Mouse (Mus musculus): Measurements from ENCODE around the gene Hadh.

The Hadh gene

DNA sequence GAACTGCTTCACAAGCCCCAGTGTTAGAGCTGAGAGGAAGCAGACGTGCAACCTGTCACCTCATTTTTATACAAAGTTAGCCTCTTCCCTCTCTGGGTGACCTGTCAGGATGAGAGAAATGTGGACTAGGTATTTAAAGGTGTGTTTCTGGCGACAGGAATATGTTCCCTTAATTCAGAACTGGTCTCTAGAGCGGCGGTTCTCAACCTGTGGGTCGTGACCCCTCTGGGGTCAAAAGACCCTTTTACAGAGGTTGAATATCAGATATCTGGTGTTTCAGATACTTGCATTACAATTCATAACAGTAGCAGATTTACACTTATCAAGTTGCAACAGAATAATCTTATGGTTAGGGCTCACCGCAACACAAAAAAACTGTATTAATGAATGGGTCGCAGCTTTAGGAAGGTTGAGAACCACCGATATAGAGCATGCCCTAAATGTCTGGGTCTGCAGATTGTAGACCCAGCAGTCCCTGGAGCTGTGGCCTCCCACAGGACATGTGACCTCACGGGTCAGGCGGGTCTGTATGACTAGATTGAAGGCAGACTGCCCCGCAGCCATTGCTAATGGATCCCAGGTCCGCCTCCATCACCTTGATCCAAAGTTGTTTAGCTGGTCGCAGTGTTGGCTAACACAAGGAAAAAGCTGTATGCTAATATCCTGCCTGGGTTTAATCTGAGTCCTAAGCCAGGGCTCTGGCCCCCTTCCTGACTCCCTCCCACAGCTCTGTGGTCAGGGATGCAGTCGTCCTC lies 53.1 kb downstream of the Hadh start:
- DNase-seq (ENCODE audit: low spot score in 2 of 2) = no peak

DNA sequence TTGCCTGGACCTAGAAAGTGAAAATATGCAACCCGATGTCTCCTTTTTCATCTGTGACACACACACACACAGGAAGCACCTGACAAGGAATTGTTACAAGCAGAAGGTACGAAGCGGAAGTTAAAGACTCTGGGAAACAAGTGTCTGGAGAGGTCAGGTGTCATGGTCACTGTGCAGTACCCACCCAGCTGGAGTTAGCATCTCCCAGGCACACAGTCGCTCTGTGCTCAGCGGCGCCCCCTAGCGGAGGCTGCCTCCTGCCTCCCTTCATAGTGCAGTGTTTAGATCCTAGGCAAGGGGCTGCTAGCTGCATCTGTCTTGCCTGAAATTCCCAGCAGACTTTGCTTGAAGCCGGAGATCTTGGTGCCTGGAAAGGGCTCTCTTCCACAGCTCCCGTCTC lies 57.1 kb downstream of the Hadh start:
- peak in 1 of 2 experiments; percentile 17 for DNase-seq (ENCODE audit: low spot score in 2 of 2)

DNA sequence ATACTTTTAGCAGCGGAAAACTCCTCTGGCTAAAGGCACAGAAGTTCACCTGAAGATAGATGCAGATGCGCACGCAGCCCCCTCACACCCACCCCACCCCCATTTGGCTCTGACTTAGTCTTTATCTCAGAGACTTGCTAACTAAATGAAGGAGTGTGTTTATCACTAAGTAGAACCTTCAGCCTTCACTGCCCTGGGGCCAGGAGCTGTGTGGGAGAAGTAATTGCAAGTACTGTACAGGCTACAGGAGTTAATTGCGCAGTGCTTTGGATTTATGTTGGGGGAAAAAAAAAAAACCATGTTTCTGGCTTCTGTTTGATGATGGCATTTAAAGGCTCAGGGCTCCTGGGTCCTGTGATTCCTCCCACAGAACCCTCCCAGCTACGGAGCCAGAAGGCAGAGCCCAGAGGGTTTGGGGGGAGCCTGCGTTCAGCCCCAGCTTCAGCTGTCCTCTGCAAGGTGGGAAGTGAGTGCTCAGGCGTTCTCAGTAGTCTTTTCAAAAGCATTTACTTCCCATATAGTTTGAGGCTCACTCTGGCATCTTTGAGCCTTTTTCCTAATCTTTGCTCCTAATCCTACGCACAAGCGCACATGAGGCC lies 57.7 kb downstream of the Hadh start:
- DNase-seq (ENCODE audit: low spot score in 2 of 2) = no peak

DNA sequence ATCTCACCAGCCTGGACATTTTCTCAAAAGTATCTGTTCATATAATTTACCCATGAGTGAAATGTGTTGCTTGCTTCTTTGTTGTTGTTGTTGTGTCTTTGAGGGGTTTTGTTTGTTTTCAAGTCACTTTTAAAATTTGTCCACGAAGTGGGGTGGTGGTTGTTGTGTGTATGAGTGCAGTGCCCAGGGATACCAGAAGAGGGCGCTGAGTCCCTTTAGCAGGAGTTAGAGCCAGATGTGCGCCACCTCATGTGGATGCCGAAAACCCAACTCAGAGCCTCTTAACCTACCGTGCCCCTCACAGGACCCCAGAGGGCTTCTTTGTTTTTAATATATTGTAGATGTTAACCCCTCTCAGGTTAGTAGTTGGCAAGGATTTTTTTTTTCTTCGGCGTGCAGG lies 59.7 kb downstream of the Hadh start:
- DNase-seq (ENCODE audit: low spot score in 2 of 2) = no peak

DNA sequence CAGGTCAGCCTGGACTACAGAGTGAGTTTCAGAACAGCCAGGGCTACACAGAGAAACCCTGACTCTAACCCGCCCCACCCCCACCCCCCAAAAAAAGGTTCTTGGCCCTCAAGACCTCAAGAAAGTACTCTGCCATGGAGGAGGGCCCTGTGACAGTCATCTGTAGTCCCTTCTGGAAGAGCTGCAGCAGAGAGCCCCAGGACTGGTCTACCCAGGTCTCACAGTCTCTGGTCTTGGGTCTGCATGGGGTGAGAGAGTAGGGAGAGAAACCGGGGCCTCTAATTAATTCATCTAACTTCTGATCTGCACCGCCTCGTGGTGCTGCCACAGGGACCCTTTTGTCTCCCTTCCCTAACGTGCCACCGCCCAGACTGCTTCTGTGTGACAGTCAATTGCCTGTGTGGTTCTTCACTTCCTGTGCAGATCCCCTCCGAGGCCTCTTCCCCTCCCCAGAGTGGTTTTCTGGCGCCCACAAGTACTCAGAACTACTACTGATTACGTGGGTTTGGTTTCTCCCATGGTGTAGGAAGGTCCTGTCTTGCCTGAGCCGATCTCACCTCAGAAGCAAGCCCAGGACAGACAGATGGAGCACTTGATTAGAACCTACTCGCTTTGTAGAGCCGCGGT lies 63.5 kb downstream of the Hadh start:
- DNase-seq (ENCODE audit: low spot score in 2 of 2) = no peak

DNA sequence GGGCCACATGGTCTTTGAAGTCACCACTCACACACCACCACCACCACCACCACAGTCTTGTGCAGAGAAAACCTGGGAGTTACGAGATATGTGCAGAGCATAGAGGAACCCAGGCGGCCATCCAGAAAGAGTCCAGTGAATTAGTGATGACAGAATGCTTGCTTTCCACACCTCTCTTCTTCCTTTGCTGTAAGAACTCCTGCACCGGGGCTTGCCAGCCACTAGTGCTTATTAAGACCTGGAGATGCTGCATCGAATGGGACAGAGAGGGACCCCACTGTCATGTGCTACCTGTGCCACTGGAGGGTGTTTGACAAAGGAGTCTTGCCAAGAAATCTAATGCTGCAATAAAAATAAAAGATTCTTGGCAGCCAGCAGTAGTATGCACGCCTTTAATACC lies 64.1 kb downstream of the Hadh start:
- DNase-seq (ENCODE audit: low spot score in 2 of 2) = no peak

DNA sequence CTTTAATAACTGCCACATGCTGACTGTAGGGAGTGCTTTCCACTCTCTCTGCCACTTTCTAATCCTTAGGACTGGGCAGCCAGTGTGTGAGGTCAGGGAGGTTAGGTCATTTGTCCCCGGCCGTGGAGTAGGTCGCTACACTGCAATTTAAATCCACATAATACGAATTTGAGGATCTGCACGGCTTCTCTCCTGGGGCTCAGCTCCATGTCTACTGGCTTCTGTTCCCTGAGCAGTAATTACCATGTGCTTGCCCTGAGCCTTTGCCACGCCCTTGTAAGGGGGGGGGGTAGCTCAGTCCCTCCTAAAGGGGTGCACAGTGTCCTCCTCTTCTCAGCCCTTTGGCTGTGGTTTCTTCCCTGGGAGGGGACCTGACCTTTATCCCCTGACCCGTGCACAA lies 69.6 kb downstream of the Hadh start:
- no peak for DNase-seq (ENCODE audit: low spot score in 2 of 2)

DNA sequence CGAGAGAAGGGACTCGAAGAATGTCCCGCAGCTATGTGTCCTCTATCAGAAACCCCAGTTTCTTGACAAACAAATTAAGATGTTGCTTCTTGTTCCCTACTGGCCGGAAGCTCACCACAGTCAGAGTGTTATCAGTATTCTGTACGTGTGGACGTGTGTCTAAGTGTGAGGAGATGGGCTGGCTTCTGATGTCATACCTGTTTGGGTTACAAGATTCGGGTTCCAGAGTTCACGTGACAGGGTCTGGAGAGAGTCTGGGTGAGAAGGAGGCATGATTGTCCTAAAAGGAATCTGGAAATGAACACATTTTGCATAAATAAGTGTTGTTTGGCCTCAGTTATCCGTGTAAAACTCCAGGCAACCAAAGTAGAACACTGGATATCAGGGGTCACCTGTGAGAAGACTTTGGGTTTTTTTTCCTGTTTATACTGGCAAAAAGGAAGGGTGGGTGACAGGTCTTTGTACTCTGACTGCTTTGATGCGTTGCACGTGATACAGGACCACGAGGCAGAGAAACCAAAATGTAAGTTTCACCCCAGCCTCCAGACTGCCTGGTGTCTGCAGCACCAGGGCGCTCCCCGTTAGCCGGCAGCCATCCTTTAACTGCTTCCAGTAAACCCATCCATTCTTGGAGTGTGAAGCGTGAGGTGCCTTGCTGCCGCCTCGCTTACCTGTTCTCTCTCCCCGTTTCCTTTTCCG lies 72.2 kb downstream of the Hadh start:
- no peak for DNase-seq (ENCODE audit: low spot score in 2 of 2)

DNA sequence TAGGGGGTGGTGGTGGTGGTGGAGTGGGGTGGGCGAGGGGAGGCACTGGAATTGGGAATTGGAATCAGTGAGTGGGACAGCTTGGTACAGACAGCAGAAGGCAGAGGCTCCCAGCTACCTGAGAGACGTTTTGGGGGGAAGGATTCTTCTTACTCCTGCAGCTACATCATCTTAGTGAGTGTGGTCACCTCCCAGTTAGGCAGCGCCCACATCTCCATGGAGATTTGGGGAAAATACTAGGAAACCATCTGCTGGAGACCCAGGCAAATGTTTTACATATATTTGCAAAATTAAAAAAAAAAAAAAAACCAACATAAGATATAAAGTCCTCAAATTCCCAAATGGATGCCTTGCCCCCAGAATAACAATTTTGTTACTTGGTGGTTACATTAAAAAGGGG lies 72.9 kb downstream of the Hadh start:
- no peak for DNase-seq (ENCODE audit: low spot score in 2 of 2)

DNA sequence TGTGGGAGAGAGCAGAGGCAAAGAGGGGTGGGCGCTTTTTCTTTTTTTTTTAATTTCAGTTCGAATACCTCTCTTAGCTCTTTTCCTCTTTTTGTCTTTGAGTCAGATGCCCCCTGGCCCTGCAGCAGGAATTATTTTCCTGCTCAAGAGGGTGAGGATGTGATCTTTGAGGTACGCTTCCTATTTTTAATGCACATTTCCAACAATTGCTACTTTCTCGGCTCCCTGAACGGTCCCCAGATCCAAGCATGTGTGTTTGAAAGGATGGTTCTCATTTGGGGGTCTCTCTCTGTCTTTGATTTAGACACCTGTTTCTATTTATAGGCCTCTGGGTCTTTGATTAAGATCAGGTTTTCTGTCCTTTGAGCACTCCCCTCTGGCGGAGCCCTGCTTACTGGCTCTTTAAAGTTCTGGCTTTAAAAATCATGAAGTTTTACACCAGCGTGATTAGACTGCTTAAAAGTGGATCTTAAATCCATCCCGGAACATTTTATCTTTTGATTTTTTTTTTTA lies 75.3 kb downstream of the Hadh start:
- DNase-seq (ENCODE audit: low spot score in 2 of 2) = no peak

DNA sequence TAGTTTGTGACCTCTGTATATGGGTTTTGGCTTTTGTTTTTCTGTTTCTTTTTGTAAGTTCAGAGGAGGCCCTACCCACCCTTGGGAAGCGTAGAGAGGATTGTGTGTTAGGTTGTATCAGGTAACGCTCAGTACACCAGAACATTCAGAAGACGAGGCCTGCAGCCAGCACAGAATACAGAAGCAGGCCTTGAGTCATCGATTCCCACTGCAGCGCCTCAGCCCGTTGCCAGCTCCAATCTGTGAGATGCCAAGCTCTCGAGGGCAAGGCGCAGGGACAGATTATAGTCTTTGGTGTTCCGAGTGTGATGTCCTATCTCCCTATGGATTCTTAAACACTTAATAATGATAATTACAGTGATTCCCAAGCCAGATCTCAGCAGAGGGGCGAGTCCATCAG lies 75.9 kb downstream of the Hadh start:
- DNase-seq (ENCODE audit: low spot score in 2 of 2) = no peak

DNA sequence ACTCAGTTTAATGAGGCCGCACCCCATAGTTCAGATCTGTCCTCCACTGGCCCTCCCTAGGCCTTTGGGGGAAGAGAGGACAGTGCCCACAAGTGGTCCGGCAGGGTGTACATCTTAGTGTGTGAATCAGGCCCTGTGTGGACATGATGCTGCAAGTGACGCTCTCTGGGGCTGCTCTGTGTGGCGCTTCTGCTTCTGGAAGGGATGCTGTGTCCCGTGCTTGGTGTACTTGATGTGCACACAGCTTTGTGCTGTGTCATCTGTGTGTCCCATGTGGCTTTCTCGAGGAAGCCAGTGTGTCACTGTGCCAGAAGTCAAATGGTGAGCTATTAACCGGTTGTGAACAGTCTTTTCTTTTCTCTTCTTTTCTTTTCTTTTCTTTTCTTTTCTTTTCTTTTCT lies 80.4 kb downstream of the Hadh start:
- no peak for DNase-seq (ENCODE audit: low spot score in 2 of 2)

DNA sequence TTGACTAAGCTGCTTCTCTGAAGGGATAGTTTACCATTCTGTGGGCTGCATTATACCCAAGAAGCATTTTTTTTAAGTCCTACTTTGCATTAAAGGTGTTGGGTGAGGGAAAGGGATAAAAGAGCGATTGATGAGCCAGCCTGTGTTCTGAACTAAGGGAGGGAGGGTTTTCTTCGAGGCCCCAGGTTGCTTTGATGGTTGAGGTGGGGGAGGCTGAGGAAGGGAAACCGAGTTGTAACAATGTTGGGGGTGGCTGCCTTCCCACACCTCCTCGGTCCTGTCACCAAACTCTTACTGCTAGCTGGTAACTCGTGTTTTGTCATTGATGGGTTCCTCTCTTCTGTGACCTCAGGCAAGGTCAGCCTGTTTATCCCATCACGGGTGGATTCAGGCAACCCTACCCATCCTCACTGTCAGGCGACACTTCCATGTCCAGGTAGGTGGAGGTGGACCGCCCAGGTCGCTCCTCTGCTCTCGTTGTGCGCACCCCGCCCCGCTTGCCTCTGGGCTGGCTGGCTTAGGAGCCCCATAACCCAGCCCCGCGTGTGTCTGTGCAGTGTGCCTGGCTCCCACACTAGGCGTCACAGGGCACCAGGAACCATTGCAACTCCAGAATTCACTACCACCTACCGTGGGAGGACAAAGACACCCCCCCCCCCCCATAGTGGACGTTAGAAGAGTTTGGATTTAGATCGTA lies 81.1 kb downstream of the Hadh start:
- no peak for DNase-seq (ENCODE audit: low spot score in 2 of 2)

DNA sequence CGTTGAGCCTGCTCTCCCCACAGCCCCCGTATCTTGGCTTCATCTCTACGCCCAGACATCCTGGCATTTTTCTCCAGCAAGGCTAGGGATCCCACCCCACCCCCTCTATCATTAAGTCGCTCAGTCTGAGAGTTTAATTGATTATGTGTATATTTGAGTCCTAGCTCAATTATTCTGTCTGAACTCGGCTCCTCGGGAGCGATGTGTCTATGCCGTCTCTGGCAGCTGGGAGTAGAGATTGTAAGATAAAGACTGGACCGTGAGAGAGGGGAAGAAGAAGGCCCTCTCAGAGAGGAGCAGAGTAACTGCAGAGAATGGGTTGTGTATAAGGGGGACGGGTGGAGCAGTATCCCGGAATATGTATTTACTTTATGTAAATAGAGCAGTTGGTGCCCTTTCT lies 81.7 kb downstream of the Hadh start:
- DNase-seq (ENCODE audit: low spot score in 2 of 2) = no peak

DNA sequence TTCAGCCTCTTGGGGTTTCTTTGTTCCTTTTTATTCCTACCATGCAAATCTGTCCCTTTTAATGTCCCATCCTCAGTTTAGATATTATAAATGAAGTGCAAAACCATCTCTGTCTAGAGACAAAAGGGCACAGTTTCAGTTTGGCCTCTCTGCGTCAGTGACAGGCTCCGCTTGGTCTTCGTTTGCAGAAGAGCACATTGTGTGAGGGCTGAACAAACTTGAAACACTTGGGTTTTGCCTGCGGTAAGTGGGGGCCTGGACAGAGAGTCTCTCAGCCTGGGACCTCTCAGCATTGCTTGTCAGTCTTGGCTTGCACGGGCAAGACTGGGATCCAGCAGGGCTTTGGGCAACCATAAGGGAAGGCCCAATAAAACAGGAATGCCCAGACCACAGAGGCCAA lies 85.7 kb downstream of the Hadh start:
- DNase-seq (ENCODE audit: low spot score in 2 of 2) = no peak
